Mouse (Mus musculus) CD4-positive naive resting alpha-beta T cell, adult 76 days (primary cell): ENCODE measurements around the gene Gm7694. TPM values are rescaled to one million over a fixed set of nuclear protein-coding genes. Genes with fewer than 3 reads are reported as not detected.

Experiments
- total RNA-seq: library from RNA; stranded (reverse); gene quantifications from one replicate; pipeline ENCODE4 v1.2.4, GENCODE M21; 2023

Gm7694 gene
- not detected for total RNA-seq

DNA sequence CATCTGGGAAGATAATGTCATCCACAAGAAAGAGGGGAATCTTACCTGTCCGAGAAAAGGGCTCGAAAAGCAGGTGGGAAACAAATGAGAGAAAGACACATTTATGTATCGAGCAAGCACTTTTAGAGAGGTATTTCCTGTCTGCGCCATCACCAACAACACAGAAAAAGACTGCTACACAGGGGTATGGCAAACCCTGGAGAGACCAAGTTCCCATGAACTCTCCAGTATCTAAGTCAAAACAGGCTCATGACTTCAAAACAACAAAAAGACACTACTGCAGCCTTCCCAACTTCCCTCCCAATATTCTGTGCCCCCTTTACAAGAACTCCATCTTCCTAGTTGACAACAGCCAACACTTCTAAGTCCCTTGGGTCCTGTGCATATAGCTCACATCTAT, at the start of gene Gm7694:
Gm7694 (minus strand) TSS at position 101 of the 400 bp plus-strand sequence.

DNA sequence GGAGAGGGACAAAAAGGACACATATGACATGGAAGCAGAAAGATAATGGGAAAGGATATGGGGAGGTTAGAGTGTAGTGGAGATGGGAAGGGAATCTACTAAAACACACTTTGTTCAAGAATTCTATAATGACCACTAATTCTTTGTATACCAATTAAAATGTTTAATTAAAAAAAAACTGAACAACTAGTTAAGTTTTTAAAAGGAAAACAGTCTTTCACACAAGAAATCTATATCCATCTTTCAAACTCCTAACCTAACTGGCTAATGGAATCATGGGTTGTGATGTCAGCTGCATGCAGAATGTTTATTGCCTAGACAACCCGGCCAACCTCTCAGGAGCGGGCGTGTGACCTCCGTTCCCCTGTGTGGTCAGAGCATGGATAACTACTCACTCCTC, 2.4 kb upstream of the Gm7694 start, which contains the start of gene Spata46:
Spata46 (plus strand) TSS at position 301 of the 400 bp plus-strand sequence.

DNA sequence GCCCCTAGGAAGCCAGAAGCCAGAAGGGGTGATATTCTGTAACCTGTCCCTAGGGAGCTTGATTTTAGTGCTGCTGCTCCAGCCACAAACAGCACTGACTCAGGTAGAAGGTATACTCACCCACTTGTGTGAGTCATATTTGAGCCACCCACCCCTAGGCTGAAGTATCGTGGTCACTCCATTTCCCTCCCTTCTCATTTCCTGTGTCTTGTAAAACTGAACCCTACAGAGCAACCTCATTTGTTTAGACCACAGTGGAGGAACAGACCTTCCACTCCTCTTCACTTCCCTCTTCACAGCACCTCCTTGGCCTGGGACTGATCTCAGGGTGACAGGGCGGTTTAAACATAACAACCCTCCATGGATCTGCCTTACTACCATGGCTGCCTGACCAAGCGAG, 29.1 kb downstream of the Gm7694 start, which contains the start of gene Sh2d1b1:
Sh2d1b1 (plus strand) TSS at position 305 of the 400 bp plus-strand sequence.

Other genes with a start within 250 kb of the Gm7694 start
- not detected for gene Ddr2, start 195.6 kb downstream of the Gm7694 start, total RNA-seq
- gene Uap1, start 131.4 kb downstream of the Gm7694 start, total RNA-seq = 43.7 TPM
- gene Uhmk1, start 90.9 kb downstream of the Gm7694 start, total RNA-seq = 54.6 TPM
- gene Sh2d1b2, start 73.6 kb downstream of the Gm7694 start, total RNA-seq = not detected
- gene Sh2d1b1, start 29.0 kb downstream of the Gm7694 start, total RNA-seq = 0.64 TPM
- gene Spata46, start 2.5 kb upstream of the Gm7694 start, total RNA-seq = not detected